Mouse (Mus musculus) natural killer cell, adult 2 months (primary cell): ENCODE measurements around the gene Mup17.
"Not testable (repeated sequence)": the region's sequence is repeated elsewhere in the genome, so short reads cannot be mapped to it uniquely, and the experiment has no call there.

Experiments
- DNase-seq, 2 experiments: peaks; one replicate each; pipeline ENCODE4 v3.0.0; 2022; ENCODE audit warnings: low spot score in 2 of 2

The Mup17 gene

DNA sequence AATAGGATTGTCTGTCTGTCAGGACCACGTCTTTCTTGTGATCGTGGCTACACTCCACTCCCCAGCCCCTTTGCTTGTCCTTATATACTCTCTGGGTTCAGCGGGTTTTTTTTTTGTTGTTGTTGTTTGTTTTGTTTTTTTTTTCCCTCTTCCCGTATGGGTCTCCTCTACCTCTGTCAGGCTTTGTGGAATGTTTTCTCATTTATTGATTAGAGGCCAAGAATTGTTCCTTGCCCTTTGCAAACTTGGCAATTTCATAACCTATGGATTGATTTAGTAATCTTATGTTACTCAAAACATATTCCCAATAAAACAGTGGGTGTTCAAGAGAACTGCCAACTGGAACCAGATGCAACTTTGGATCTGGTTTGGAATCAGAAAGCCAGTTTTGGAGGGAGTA lies at the start of gene Mup17:
TSS of gene Mup17 (minus strand) at position 101 of the 400 bp plus-strand sequence.
- DNase-seq: not testable (repeated sequence)

DNA sequence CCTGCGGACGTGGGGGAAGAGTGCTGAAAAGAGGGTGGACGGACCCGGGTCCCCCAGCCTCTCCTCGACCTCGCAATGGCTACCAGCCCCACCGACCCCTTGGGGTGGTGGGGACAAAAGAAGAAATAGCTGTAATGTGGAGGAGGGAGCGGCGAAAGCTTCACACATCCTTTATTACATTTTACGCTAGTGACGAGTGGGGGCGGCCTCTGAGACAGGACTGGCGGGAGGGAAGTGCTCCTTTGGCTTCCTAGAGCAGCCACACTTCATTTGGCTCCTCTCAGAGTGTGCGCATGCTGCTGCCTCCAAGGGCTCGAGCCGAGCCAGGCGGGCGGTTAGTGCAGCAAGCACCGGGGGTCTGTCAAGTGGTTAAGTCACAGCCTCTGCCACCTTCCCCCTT lies 24.1 kb downstream of the Mup17 start:
- DNase-seq: not testable (repeated sequence)

DNA sequence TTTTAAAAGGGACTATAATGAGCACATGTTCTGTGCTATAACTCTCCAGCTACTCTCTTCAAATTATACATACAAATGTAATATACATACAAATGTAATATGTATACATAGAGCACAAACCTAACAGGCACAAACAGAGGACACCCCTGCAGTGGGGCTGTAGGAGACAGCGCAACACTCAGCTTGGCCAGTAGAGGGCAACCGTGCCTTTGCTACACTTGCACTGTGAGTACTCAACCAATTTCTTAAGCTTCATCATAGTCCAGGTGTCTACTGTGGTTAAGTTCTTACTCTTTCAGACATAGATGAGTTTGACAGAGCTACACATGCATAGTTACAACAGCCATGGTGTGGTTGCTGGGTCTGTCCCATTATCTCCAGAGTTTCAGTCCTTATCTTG lies 39.8 kb downstream of the Mup17 start:
- DNase-seq: not testable (repeated sequence)
